Mouse (Mus musculus) kidney, postnatal 0 days (tissue): ENCODE data around the gene Gna11. TPM values are rescaled to one million over a fixed set of nuclear protein-coding genes. Genes with fewer than 3 reads are reported as not detected.

ENCODE experiments used
- ATAC-seq: fragments of 200-750 bp; cut with Nextera tagmentation; replicated peaks from 2 replicates; pipeline ENCODE4 v1.8.0; 2017; ENCODE audit warnings: low read depth, moderate number of reproducible peaks, moderate TSS enrichment, moderate library complexity; ENCODE audit not compliant: low FRiP score
- DNase-seq: peaks from one replicate; pipeline ENCODE4 v3.0.0-alpha.2; 2016; ENCODE audit warnings: low spot score
- H3K27ac ChIP-seq: fragments of 300-500 bp; sonication (generic); 2 replicates; pipeline ENCODE4 v1.5.1; 2014; ENCODE audit warnings: mild to moderate bottlenecking
- H3K27me3 ChIP-seq: fragments of 300-500 bp; sonication (generic); 2 replicates; pipeline ENCODE4 v1.6.1; 2014; ENCODE audit warnings: low read length, mixed read lengths; ENCODE audit not compliant: insufficient read depth
- H3K36me3 ChIP-seq: fragments of 300-500 bp; sonication (generic); 2 replicates; pipeline ENCODE4 v1.6.1; 2014; ENCODE audit warnings: low read length, mixed read lengths; ENCODE audit not compliant: insufficient read depth
- H3K4me1 ChIP-seq: fragments of 300-500 bp; sonication (generic); replicated peaks from 2 replicates; pipeline ENCODE4 v1.6.1; 2014; ENCODE audit warnings: antibody characterized with exemption, low read length, mixed read lengths; ENCODE audit not compliant: insufficient read depth
- H3K4me2 ChIP-seq: fragments of 300-500 bp; sonication (generic); 2 replicates; pipeline ENCODE4 v1.6.1; 2014; ENCODE audit warnings: mild to moderate bottlenecking, low read length, moderate library complexity, mixed read lengths
- H3K4me3 ChIP-seq: fragments of 300-500 bp; sonication (generic); replicated peaks from 2 replicates; pipeline ENCODE4 v1.5.1; 2014; ENCODE audit warnings: low read depth, low read length
- H3K9ac ChIP-seq: fragments of 300-500 bp; sonication (generic); 2 replicates; pipeline ENCODE4 v1.6.1; 2014; ENCODE audit warnings: low read depth, low read length
- H3K9me3 ChIP-seq: fragments of 300-500 bp; sonication (generic); replicated peaks from 2 replicates; pipeline ENCODE4 v1.6.1; 2016; ENCODE audit warnings: low read length, inconsistent platforms, mixed read lengths
- CTCF ChIP-seq: IDR thresholded peaks from 2 replicates; pipeline ENCODE4 v1.5.1; 2016; ENCODE audit warnings: antibody characterized with exemption, low read depth, mild to moderate bottlenecking, moderate library complexity
- WGBS: fragments of 180-500 bp; shearing (Covaris S2); extraction: QIAGEN DNeasy Blood & Tissue Kit; methylation state at CpG from one replicate; pipeline ENCODE4 v1.1.7; 2014; 5-methylcytosine and 5-hydroxymethylcytosine counted together
- polyA plus RNA-seq: library from polyadenylated mRNA; unstranded; fragments of >200 nt; fragmentation: Nextera tagmentation; extraction: Ambion mirVana; gene quantifications from 2 replicates; pipeline ENCODE4 v1.2.1, GENCODE M21; 2015

Gna11 gene
- polyA plus RNA-seq, 1 experiment from 2014 or later: 69.5 TPM

DNA sequence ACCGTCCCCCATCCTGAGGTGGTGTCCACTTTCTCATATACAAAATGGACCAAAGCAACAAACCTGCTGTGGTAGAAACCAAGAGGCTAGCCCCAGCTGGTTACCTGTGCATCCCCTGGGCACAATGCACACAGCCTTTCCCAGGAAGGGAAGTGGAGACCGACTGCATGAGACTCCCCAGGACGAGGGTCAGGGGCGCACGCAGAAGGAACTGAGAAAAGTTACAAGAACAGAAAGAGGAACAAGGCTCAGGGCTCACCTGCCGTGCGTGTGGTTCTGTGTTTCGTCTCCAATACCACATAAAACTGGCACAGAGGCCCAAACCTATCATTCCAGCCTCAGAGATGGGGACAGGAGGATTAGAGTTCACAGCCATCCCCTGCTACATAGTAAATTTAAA is 27.8 kb downstream of the Gna11 start:
- Histone ChIP-seq H3K27ac (no peak overlapping the region), H3K4me3 (no peak overlapping the region), H3K9ac (no peak overlapping the region), H3K36me3 (no peaks in the 10 kb centered on the region), H3K4me2 (no peak overlapping the region), H3K27me3 (no peaks in the 10 kb centered on the region), H3K4me1 (no peaks in the 10 kb centered on the region), H3K9me3 (no peaks in the 10 kb centered on the region)
- ATAC-seq (no peak), DNase-seq (no peak)
- TF ChIP-seq CTCF: no peak
- 75% methylated on average over 8 of the region's 8 CpGs for WGBS

DNA sequence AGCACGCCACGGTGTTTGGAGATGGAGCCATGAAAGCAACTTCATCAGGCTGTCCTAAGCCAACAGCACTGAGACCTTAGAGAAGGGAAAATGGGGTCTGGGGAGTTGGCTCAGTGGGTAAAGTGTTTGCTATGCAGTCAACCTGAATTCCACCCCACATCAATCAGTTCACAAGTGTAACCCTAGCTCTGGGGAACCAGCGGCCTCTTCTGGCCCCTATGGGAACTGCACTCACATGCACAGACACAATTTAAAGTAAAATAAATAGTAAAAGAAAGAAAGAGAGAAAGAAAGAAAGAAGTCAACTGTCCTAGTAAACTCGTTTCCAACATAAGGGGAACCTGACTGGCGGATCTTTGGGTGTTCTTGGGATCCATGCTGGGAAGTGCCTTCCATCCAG is 31.2 kb downstream of the Gna11 start:
- no peaks in the 10 kb centered on the region for H3K36me3 ChIP-seq
- H3K9ac ChIP-seq: no peak overlapping the region
- no peaks in the 10 kb centered on the region for H3K27me3 ChIP-seq
- 88% methylated on average over 5 of the region's 5 CpGs for WGBS
- DNase-seq (no peak), ATAC-seq (no peak)
- TF ChIP-seq CTCF: peak; percentile 26; the same call in 1 of the 2 replicates
- H3K4me3 ChIP-seq: no peak overlapping the region
- no peaks in the 10 kb centered on the region for H3K4me1 ChIP-seq
- H3K4me2 ChIP-seq: no peak overlapping the region
- no peak overlapping the region for H3K27ac ChIP-seq
- no peaks in the 10 kb centered on the region for H3K9me3 ChIP-seq

DNA sequence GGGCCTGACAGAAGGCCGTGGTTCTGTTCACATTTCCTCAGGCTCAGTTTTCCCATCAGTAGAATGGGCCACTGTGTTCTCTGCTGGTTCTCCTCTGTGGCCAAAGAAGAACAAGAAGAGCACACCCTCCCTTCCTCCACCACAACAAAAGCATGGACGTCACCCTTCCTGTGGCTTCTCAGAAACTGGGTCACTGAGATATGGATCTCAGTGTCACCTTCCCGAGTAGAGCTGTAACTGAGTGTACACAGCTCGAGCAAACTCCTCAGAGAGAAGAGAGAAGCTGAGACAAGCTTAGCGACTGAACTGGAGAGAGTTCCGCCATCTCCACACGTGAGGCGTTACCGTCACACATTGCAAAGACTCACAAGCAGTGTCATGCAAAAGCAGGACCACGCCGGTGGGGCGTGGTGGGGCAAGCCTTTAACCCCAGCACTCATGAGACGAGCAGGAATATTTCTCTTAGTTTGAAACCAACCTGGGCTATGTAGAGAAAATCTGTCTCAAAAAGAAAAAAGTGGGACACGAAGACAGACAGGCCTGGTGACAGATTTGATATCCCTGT is 34.7 kb downstream of the Gna11 start:
- no peak for DNase-seq
- TF ChIP-seq CTCF: no peak
- no peaks in the 10 kb centered on the region for H3K9me3 ChIP-seq
- no peak overlapping the region for H3K9ac ChIP-seq
- no peak overlapping the region for H3K4me2 ChIP-seq
- no peaks in the 10 kb centered on the region for H3K4me1 ChIP-seq
- no peaks in the 10 kb centered on the region for H3K27me3 ChIP-seq
- no peak for ATAC-seq
- 76% methylated on average over 14 of the region's 14 CpGs for WGBS
- no peak overlapping the region for H3K27ac ChIP-seq
- no peak overlapping the region for H3K4me3 ChIP-seq
- H3K36me3 ChIP-seq: no peaks in the 10 kb centered on the region

DNA sequence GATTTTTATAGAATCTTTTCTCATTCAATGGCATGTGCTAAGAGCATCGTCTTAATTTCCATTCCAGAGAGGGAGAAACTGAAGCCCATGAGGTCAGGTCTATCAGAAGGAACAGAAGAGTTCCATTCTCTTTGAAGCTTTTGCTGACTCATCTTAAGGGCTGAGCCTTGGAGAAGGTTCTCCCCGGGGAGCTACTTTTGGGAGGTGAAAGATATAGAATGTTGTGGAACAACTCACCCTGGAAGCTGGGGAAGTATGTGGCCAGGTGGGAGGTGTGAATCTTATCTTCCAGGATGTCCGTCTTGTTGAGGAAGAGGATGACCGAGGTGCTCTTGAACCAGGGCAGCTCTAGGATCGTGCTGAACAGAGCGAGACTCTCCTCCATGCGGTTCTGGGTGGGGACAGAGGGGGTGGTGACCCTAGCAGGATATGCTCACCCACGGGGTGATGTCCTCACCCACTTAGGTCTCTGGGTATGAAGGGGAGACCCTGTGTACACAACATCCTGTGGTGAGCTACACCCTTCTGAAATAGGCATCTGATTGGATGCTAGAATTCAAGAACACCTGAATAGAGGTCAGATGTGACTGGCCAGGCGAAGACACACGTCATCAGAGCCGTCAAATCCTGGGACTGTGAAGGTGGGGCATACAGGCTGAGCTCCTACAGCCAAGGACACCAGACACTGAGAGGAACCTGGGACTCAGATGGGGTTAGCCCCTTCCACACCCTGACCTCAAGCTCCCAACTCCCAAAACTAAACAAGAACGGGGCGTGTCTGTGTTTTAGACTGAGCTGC is 37.1 kb downstream of the Gna11 start:
- Histone ChIP-seq H3K27me3 (no peaks in the 10 kb centered on the region), H3K27ac (no peak overlapping the region), H3K9ac (no peak overlapping the region), H3K36me3 (no peaks in the 10 kb centered on the region), H3K4me2 (no peak overlapping the region), H3K4me3 (no peak overlapping the region), H3K4me1 (no peaks in the 10 kb centered on the region), H3K9me3 (no peaks in the 10 kb centered on the region)
- no peak for TF ChIP-seq CTCF
- ATAC-seq (no peak), DNase-seq (no peak)
- 73% methylated on average over 13 of the region's 13 CpGs for WGBS

DNA sequence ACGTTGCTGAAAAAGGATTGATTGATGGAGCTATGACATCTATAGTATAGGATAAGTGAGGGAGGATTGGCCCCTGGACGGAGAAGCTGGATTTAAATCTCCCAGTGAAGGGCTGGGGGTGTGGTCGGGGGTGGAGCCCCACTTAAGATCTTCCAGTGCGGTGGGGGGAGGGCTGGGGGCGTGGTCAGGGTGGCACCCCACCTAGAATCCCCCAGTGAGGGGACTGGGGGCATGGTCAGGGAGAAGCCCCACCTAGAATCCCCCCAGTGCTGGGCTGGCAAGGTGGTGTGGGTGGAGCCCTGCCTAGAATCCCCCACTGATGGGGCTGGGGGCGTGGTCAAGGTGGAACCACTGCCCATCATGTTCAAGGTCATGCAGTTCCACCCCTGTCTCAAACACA is 37.9 kb downstream of the Gna11 start:
- no peaks in the 10 kb centered on the region for H3K27me3 ChIP-seq
- WGBS: 23% methylated on average over 6 of the region's 6 CpGs
- no peak for DNase-seq
- H3K4me3 ChIP-seq: no peak overlapping the region
- no peaks in the 10 kb centered on the region for H3K4me1 ChIP-seq
- H3K4me2 ChIP-seq: no peak overlapping the region
- no peak overlapping the region for H3K27ac ChIP-seq
- no peak for TF ChIP-seq CTCF
- H3K9ac ChIP-seq: no peak overlapping the region
- no peak for ATAC-seq
- H3K9me3 ChIP-seq: no peaks in the 10 kb centered on the region
- H3K36me3 ChIP-seq: no peaks in the 10 kb centered on the region

DNA sequence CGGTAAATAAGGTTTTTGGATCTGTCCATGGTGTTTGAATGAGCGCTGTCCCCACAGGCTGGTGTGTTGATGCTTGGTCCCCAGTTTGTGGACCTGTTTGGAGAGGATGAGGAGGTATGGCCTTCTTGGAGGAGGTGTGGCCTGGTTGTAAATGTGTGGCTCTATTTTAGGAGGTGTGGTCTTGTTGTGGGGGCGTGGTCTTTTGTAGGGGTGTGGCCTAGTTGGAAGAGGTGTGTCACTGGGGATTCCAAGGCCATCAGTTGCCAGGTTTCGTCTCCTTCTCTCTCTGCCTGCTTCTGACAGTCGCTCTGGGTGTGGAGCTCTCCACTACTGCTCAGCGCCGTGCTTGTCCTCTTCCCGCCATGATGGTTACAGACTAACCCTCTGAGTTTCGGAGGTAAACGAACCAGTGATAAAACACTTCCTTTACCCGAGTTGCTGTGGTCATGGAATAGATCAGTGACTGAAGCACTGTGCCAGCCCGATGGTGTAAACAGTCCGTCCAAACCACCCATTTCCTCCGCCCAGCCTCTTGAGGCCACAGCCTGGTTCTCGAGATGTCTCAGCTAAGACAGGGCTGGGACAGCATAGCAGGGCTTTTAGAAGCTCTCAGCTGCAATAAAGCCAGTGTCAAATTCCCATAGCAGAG is 39.9 kb downstream of the Gna11 start:
- no peak for DNase-seq
- Histone ChIP-seq H3K9me3 (no peaks in the 10 kb centered on the region), H3K36me3 (no peaks in the 10 kb centered on the region), H3K9ac (no peak overlapping the region), H3K4me1 (no peaks in the 10 kb centered on the region), H3K27me3 (no peaks in the 10 kb centered on the region), H3K4me2 (no peak overlapping the region), H3K4me3 (no peak overlapping the region), H3K27ac (no peak overlapping the region)
- no peak for ATAC-seq
- no peak for TF ChIP-seq CTCF
- WGBS: 73% methylated on average over 14 of the region's 15 CpGs
